Mouse (Mus musculus): ENCODE results near the gene A630001G21Rik. TPM values are rescaled to one million over a fixed set of nuclear protein-coding genes. Genes with fewer than 3 reads are reported as not detected.

The A630001G21Rik gene
- polyA plus RNA-seq, 1 experiment from 2014 or later = 1.1 TPM

DNA sequence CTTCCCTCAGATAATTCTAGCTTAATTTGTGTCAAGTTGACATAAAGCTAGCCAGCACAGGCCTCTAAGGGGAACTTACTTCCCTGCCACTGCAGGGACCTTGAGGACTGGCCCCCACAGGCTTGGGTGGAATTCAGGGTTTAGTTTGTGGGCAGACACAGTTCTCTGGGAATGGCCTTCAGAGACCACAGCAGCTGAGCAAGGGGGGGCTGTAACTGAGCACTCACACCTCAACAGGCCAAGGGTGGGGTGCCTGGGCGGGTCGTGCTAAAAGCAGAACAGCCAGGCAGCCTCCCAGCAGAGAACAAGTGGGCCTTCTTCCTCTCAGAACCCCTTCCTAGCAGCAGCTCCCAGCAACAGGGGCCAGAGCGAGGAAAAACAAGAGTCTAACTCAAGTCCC lies 12.3 kb downstream of the A630001G21Rik start:
- 96% methylated on average over 3 of the region's 3 CpGs for WGBS
- H3K9ac ChIP-seq (replicated peaks) = no peak overlapping the region
- no peak overlapping the region for H3K27ac ChIP-seq (replicated peaks)
- no peaks in the 10 kb centered on the region for H3K9me3 ChIP-seq
- H3K36me3 ChIP-seq = no peaks in the 10 kb centered on the region
- ATAC-seq (ENCODE audit: low FRiP score, low read depth) = no peak
- H3K27me3 ChIP-seq = no peaks in the 10 kb centered on the region
- no peak overlapping the region for H3K4me2 ChIP-seq (replicated peaks)
- H3K4me1 ChIP-seq = no peaks in the 10 kb centered on the region
- H3K4me3 ChIP-seq = no peak overlapping the region

DNA sequence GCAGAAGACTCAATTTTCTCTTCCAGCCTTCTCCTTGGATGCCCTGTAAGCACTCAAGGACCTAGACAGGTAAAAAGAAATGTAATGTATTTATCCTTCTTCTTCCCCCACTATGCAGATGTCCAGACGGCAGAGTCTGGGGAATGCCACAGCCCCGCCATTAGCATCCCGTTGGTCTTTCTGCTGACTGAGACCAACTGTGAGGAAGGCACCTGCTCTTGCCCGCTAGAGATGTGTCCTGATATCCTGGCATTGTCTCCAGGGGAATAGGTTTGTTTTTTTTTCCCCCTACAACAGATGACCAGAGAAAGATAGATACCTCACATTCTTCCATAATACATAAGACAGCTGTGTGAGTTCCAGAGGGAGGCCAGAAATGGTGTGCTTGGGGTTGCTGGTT lies 14.2 kb downstream of the A630001G21Rik start:
- H3K4me2 ChIP-seq (replicated peaks) = no peak overlapping the region
- H3K27me3 ChIP-seq = no peaks in the 10 kb centered on the region
- no peak overlapping the region for H3K4me3 ChIP-seq
- no peaks in the 10 kb centered on the region for H3K4me1 ChIP-seq
- 80% methylated on average over 4 of the region's 4 CpGs for WGBS
- no peaks in the 10 kb centered on the region for H3K36me3 ChIP-seq
- no peak overlapping the region for H3K27ac ChIP-seq (replicated peaks)
- no peak overlapping the region for H3K9ac ChIP-seq (replicated peaks)
- ATAC-seq (ENCODE audit: low FRiP score, low read depth) = no peak
- H3K9me3 ChIP-seq = no peaks in the 10 kb centered on the region

DNA sequence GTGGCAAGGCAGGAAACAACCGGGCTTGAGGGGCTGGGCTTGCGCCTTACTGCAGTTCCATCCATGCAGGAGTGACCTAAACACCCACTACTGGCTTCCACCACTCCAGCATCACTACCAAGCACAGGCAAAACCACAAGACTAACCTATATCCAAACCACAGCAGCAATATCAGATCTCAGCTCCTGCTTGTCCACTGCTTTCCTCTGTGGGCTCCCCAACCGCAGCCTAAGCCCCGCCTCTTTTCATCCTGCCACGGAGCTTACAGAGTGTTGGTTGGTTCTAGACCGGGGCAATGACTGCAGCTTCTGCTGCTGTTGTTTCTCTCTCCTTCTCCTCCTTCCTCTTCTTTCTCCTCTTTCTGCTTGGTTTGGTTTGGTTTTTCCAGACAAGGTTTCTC lies 15.1 kb downstream of the A630001G21Rik start:
- 78% methylated on average over 6 of the region's 6 CpGs for WGBS
- H3K4me2 ChIP-seq (replicated peaks) = no peak overlapping the region
- no peaks in the 10 kb centered on the region for H3K36me3 ChIP-seq
- no peak overlapping the region for H3K9ac ChIP-seq (replicated peaks)
- no peak overlapping the region for H3K4me3 ChIP-seq
- peaks cover 5% of the 10 kb centered on the region for H3K4me1 ChIP-seq
- H3K27ac ChIP-seq (replicated peaks) = no peak overlapping the region
- H3K9me3 ChIP-seq = no peaks in the 10 kb centered on the region
- H3K27me3 ChIP-seq = no peaks in the 10 kb centered on the region
- ATAC-seq (ENCODE audit: low FRiP score, low read depth) = no peak

DNA sequence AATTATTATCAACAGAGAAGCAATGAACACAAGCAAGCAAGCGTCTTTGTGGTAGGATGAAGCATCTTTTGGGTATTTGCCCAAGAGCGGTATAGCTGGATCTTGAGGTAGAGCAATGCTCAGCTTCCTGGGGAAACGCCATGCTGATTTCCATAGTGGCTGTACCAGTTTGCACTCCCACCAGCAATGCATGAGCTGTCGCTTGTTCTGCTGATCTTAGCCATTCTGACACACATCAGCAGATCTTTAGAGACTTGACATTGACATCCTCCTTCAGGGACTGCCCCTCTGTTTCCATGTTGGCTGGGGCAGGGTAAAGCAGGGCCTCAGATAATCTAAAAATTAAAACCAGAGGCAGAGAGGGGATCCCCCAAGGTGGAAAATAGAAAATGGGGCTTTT lies 16.8 kb downstream of the A630001G21Rik start:
- Histone ChIP-seq H3K9ac (replicated peaks) (no peak overlapping the region), H3K27me3 (no peaks in the 10 kb centered on the region; the same call in 1 of the 2 replicates), H3K27ac (replicated peaks) (no peak overlapping the region), H3K9me3 (no peaks in the 10 kb centered on the region), H3K36me3 (no peaks in the 10 kb centered on the region), H3K4me3 (no peak overlapping the region), H3K4me1 (peaks cover 11% of the 10 kb centered on the region), H3K4me2 (replicated peaks) (no peak overlapping the region)
- WGBS = 85% methylated on average over 4 of the region's 4 CpGs
- ATAC-seq (ENCODE audit: low FRiP score, low read depth) = no peak

DNA sequence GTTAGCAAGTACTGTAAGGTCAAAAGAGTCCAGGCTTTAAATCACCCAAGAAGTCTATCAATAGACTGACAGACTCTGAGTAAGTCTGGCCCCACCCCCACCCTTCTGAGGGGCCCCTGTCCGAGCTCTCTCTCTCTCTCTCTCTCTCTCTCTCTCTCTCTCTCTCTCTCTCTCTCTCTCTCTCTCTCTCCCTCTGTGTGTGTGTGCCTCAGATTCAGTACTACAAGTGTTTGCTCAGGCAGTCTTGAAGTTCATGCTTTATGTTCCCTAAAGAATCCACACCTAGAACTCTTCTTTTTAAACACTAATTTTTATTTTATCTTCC lies 19.5 kb downstream of the A630001G21Rik start:
- Histone ChIP-seq H3K4me3 (no peak overlapping the region), H3K4me1 (peaks cover 11% of the 10 kb centered on the region), H3K9me3 (no peaks in the 10 kb centered on the region), H3K27me3 (no peaks in the 10 kb centered on the region; the same call in 1 of the 2 replicates), H3K27ac (replicated peaks) (no peak overlapping the region), H3K36me3 (no peaks in the 10 kb centered on the region), H3K9ac (replicated peaks) (no peak overlapping the region), H3K4me2 (replicated peaks) (0 out of 2 replicates have a peak overlapping the region, but pooled peaks have one; percentile 14)
- no peak for ATAC-seq (ENCODE audit: low FRiP score, low read depth)
- WGBS = 27% methylated on average over 1 of the region's 1 CpGs

DNA sequence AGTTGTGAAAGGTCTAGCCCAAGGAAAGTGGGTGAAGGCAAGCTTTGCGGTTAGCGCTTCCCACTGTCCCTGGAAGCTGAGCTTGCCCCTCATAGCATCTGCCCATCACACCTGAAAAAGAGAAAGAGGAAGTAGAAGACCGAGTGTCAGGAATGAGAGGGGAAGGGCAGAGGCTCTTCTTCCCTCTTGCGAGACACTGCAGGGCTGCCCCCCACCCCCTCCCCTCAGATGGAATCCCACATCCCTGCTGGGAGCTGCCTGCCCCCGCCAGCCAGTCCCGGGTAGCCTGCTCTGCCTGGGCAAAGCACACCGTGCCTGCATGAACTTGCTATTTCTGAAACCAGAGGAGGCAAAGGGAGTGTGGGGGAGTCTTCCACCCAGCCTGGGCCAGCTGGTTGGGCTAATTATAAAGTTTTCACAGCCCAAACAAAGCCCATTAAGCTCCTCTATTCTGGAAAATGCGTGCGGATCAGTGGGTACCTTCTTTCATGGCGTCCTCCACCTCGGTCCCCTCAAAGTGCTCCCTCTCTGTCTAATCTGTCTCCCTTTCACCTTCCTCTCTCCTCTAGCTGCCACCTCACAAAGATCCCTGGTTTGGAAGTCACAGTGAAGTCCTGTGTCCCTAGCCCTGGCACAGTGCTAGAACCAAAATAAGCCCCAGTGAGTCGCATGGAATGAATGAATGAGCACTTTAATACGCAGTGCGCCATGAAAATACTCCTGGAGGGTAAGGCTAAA lies 20.0 kb downstream of the A630001G21Rik start:
- Histone ChIP-seq H3K36me3 (no peaks in the 10 kb centered on the region), H3K27ac (replicated peaks) (no peak overlapping the region), H3K4me2 (replicated peaks) (peak overlapping the region; percentile 14; the same call in 1 of the 2 replicates), H3K4me3 (no peak overlapping the region), H3K9me3 (no peaks in the 10 kb centered on the region), H3K9ac (replicated peaks) (no peak overlapping the region), H3K4me1 (peaks cover 11% of the 10 kb centered on the region), H3K27me3 (no peaks in the 10 kb centered on the region; the same call in 1 of the 2 replicates)
- WGBS = 33% methylated on average over 14 of the region's 14 CpGs
- no peak for ATAC-seq (ENCODE audit: low FRiP score, low read depth)

DNA sequence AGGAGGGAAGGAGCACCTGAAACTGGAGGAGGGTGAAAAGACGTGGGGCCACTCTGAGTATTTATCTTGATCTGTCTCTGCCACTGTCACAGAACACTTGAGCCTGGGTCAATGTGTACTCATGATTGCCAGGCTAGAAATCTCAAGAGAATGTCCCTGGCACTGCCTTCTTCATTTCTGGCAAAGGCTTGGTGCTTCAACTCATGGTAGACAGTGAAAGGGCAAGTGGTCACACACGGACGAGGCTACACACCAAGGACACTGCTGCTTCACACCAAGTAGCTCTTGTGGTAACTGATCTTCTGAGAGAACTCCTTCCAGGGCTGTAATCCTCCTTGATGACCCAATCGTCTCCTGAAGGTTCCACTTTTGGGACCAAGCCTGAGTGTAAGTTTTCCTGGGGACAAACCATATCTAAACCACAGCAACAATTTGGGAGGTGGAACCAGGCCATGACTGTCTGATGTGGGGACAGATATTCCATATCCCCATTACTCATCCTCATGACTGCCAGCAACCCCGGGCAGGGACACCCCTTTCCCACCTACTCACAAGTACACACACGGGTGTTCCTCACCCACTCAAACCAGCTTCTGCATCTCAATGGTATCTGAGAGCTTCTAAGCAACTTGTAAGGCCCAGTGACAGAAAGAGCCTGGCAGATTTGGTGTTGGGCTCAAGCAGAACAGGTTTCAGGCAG lies 20.8 kb downstream of the A630001G21Rik start:
- no peak for ATAC-seq (ENCODE audit: low FRiP score, low read depth)
- Histone ChIP-seq H3K4me3 (no peak overlapping the region), H3K4me2 (replicated peaks) (0 out of 2 replicates have a peak overlapping the region, but pooled peaks have one; percentile 14), H3K27ac (replicated peaks) (no peak overlapping the region), H3K9me3 (no peaks in the 10 kb centered on the region), H3K4me1 (peaks cover 11% of the 10 kb centered on the region), H3K27me3 (no peaks in the 10 kb centered on the region; the same call in 1 of the 2 replicates), H3K9ac (replicated peaks) (no peak overlapping the region), H3K36me3 (no peaks in the 10 kb centered on the region)
- 86% methylated on average over 6 of the region's 6 CpGs for WGBS

DNA sequence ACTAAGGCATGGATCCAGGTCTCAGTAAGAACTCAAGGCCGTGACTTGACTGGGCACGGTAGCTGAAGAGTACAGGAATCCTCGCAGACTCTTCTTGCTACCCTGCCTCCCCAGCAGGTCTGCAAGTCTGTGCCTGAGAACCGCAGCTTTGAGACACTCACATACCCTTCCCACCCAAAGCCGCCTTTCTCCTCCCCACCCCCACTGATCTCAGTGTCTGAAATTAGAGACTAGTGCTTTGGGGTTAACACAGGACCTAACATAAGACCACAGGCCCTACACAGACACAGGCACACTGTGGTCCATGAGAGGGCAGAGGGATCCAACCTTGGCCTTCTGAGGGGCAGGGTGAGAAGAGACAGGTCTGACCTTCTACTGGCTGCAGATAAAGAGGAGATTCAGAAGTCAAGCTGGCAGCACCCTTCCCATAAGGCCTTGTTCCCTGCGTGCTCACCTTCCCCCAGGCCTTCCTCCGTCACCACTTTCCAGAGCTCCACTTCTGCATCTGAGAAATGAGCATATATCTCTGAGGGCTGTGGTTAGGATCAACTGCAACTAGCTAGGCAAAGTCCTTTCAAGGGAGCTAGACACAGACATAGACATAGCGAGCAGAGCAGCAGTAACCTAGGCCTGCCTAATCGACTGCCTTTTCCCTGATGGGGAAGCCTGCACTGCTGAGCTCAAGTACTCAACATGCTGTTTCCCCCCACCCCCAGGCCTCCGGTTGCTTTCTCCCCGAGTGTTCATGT lies 26.3 kb downstream of the A630001G21Rik start:
- 81% methylated on average over 11 of the region's 11 CpGs for WGBS

DNA sequence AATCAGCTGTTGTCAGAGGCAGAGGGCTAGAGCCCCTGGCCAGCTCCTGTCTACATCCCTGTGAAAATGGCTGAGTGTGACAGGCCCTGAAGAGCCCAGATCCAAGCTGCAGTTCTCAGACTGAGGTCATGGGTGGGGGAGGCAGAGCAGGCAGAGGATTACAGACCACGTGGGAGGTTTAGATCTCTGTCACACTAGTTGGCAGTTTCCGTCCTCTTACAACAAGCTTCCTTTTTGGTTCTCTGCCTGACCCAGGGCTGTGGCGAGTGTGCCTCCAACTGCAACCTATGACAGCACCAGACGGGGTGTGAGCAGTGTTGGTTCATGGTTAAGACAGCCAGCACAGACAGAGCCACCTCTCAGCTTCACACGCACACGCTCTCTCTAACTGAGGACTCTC lies 26.9 kb downstream of the A630001G21Rik start:
- Histone ChIP-seq H3K9ac (replicated peaks) (no peak overlapping the region), H3K27ac (replicated peaks) (no peak overlapping the region)
- peak; percentile 72; the same call in 1 of the 2 replicates for ATAC-seq (ENCODE audit: low FRiP score, low read depth)

More for the DNA sequence above, 26.3 kb downstream of the A630001G21Rik start:
- no peak overlapping the region for H3K4me2 ChIP-seq (replicated peaks)
- no peaks in the 10 kb centered on the region for H3K36me3 ChIP-seq
- H3K27ac ChIP-seq (replicated peaks) = no peak overlapping the region
- no peaks in the 10 kb centered on the region for H3K9me3 ChIP-seq
- H3K9ac ChIP-seq (replicated peaks) = no peak overlapping the region
- peaks cover 7% of the 10 kb centered on the region for H3K4me1 ChIP-seq
- no peaks in the 10 kb centered on the region for H3K27me3 ChIP-seq
- H3K4me3 ChIP-seq = no peak overlapping the region
- ATAC-seq (ENCODE audit: low FRiP score, low read depth) = no peak

DNA sequence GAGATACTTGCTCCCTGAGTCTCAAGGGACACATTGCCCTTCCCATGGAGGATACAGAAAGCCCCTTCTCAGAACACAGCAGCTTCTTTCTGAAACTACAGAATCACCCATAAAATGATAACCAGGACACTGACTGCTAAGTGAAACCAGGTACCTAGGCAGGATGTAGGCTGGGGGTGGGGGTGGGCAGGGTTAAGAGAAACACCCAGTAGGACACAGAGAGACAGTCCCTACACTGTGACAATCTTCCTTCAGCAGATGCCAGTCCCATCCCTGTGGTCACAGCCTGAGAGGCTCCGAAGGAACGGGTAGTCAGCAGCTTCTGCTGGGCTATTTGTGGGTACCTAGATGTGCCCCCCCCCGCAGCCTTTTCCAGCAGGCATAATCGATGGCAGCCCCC lies 27.8 kb downstream of the A630001G21Rik start:
- H3K4me1 ChIP-seq = peaks cover 7% of the 10 kb centered on the region
- no peak overlapping the region for H3K9ac ChIP-seq (replicated peaks)
- no peaks in the 10 kb centered on the region for H3K27me3 ChIP-seq
- no peak overlapping the region for H3K27ac ChIP-seq (replicated peaks)
- no peak overlapping the region for H3K4me2 ChIP-seq (replicated peaks)
- WGBS = 89% methylated on average over 4 of the region's 4 CpGs
- H3K4me3 ChIP-seq = no peak overlapping the region
- ATAC-seq (ENCODE audit: low FRiP score, low read depth) = 0 out of 2 replicates have a peak, but pooled peaks have one; percentile 5
- no peaks in the 10 kb centered on the region for H3K9me3 ChIP-seq
- no peaks in the 10 kb centered on the region for H3K36me3 ChIP-seq

More for the DNA sequence above, 26.9 kb downstream of the A630001G21Rik start:
- WGBS = 47% methylated on average over 6 of the region's 6 CpGs
- Histone ChIP-seq H3K4me2 (replicated peaks) (no peak overlapping the region), H3K4me1 (peaks cover 7% of the 10 kb centered on the region), H3K4me3 (no peak overlapping the region), H3K27me3 (no peaks in the 10 kb centered on the region), H3K9me3 (no peaks in the 10 kb centered on the region), H3K36me3 (no peaks in the 10 kb centered on the region)

DNA sequence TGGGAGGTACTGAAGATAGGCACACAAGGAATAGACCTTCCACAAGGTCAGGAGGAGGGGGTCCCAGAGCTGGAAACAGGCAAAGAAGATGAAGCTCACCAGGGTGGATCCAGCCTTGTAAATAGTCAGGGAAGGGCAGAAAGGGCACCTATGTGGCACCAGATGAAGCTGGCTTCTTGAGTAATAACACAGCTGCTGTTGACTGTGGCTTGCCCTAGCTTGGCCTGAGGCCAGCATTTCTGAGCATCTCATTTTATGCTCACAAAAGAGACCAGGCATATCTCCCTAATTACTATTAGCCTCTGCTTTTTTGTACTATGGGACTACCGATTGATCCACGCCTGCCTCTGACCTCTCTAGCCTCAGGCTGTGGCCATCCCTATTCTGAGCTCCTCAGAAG lies 28.6 kb downstream of the A630001G21Rik start:
- no peak overlapping the region for H3K9ac ChIP-seq (replicated peaks)
- H3K4me3 ChIP-seq = no peak overlapping the region
- H3K9me3 ChIP-seq = no peaks in the 10 kb centered on the region
- H3K27ac ChIP-seq (replicated peaks) = no peak overlapping the region
- no peak for ATAC-seq (ENCODE audit: low FRiP score, low read depth)
- no peaks in the 10 kb centered on the region for H3K36me3 ChIP-seq
- H3K4me2 ChIP-seq (replicated peaks) = no peak overlapping the region
- no peaks in the 10 kb centered on the region for H3K27me3 ChIP-seq
- H3K4me1 ChIP-seq = peaks cover 7% of the 10 kb centered on the region
- WGBS = 85% methylated on average over 2 of the region's 2 CpGs

DNA sequence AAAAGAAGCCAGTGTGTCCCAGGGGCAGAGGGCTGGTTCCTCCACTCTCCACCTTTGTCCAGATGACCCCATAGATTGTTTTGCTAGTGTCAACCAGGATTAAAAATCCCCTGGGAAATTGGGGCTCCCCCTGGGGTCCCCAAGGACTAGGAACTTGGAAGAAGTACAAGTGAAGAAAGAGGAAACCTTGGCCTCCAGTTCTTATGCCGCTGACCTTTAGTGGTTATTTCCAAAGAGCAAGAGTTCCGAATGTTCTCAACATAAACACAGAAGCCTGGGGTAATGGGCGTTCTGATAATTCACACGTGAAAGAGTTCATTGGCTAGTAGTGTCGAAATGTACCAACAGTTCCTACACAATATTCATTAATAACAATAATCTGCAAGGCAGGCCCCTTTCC lies 31.9 kb downstream of the A630001G21Rik start:
- ATAC-seq (ENCODE audit: low FRiP score, low read depth) = no peak
- 89% methylated on average over 5 of the region's 5 CpGs for WGBS

More for the DNA sequence above, 31.9 kb downstream of the A630001G21Rik start:
- Histone ChIP-seq H3K9ac (replicated peaks) (no peak overlapping the region), H3K9me3 (no peaks in the 10 kb centered on the region), H3K4me3 (no peak overlapping the region), H3K27ac (replicated peaks) (no peak overlapping the region), H3K27me3 (no peaks in the 10 kb centered on the region), H3K36me3 (no peaks in the 10 kb centered on the region), H3K4me1 (peaks cover 18% of the 10 kb centered on the region), H3K4me2 (replicated peaks) (no peak overlapping the region)
